In genomic region chr4:62944326-62944879, GRCm38 (mm10) we compare ENCODE assay signal across 8 mouse cellular contexts. TPM values are rescaled to one million over a fixed set of nuclear protein-coding genes. Genes with fewer than 3 reads are reported as not detected.
DNase-seq lines count a peak whose midpoint lies in the region; ATAC-seq lines count a peak whose summit lies in the region.

No protein-coding gene starts in this region.

- ATAC-seq in frontal cortex, adult (ENCODE audit: low TSS enrichment) = peak; percentile 80
- no peak for ATAC-seq in megakaryocyte-erythroid progenitor cell, adult 5-6 weeks (replicated peaks; ENCODE audit: low FRiP score, low TSS enrichment, poor library complexity, severe bottlenecking)

- no peak for DNase-seq in frontal cortex, adult 2 months (ENCODE audit: extremely low spot score in 1 of 2, low spot score in 1 of 2)
- DNase-seq in urinary bladder, postnatal 14 days (ENCODE audit: low spot score) = peak; percentile 6
- no peak for DNase-seq in urinary bladder, adult 2 months (ENCODE audit: low spot score)
- peak; percentile 61 for DNase-seq in kidney, postnatal 14 days
- no peak for DNase-seq in gastrocnemius, adult 8-10 months (ENCODE audit: low spot score in 2 of 2)
- DNase-seq in frontal cortex, postnatal 10 days (ENCODE audit: low spot score in 2 of 2) = no peak

RNA-seq across cellular contexts. Expression of gene Zfp618, which starts 21.0 kb away (rescaled TPM):
- 3.8 and 4.0 TPM in 2 replicates for polyA plus RNA-seq in frontal cortex, adult 2 months (2012; rRNA removed)
- polyA plus RNA-seq in urinary bladder, adult 2 months (2012; rRNA removed) = 3.0 TPM in 2 replicates
- total RNA-seq in gastrocnemius, adult 8-10 months (2022) = under 1 TPM; 0.10 to 0.20 (median 0.13) TPM
- 1.4 TPM in 1 of 2 replicates, not detected in the other for total RNA-seq in megakaryocyte-erythroid progenitor cell, adult 5-6 weeks (2014; fragmentation: Nextera tagmentation)
- total RNA-seq in megakaryocyte-erythroid progenitor cell, adult 5-6 weeks (2017) = not detected in 2 replicates

Comparison
In these comparisons a context has a peak if more than half of its experiments do, and no peak if none do; other contexts are left out.
1. DNase-seq: peak in urinary bladder, postnatal 14 days (single experiment) and kidney, postnatal 14 days (single experiment); none in frontal cortex, adult 2 months (0 of 2), urinary bladder, adult 2 months (single experiment), gastrocnemius, adult 8-10 months (0 of 2) and frontal cortex, postnatal 10 days (0 of 2).